Mouse (Mus musculus) kidney, postnatal 0 days (tissue): ENCODE measurements around the gene Smim5. TPM values are rescaled to one million over a fixed set of nuclear protein-coding genes. Genes with fewer than 3 reads are reported as not detected.

Experiments
- ATAC-seq: fragments of 200-750 bp; cut with Nextera tagmentation; replicated peaks from 2 replicates; pipeline ENCODE4 v1.8.0; 2017; ENCODE audit warnings: low read depth, moderate number of reproducible peaks, moderate TSS enrichment, moderate library complexity; ENCODE audit not compliant: low FRiP score
- DNase-seq: peaks from one replicate; pipeline ENCODE4 v3.0.0-alpha.2; 2016; ENCODE audit warnings: low spot score
- H3K27ac ChIP-seq: fragments of 300-500 bp; sonication (generic); 2 replicates; pipeline ENCODE4 v1.5.1; 2014; ENCODE audit warnings: mild to moderate bottlenecking
- H3K27me3 ChIP-seq: fragments of 300-500 bp; sonication (generic); 2 replicates; pipeline ENCODE4 v1.6.1; 2014; ENCODE audit warnings: low read length, mixed read lengths; ENCODE audit not compliant: insufficient read depth
- H3K36me3 ChIP-seq: fragments of 300-500 bp; sonication (generic); 2 replicates; pipeline ENCODE4 v1.6.1; 2014; ENCODE audit warnings: low read length, mixed read lengths; ENCODE audit not compliant: insufficient read depth
- H3K4me1 ChIP-seq: fragments of 300-500 bp; sonication (generic); replicated peaks from 2 replicates; pipeline ENCODE4 v1.6.1; 2014; ENCODE audit warnings: antibody characterized with exemption, low read length, mixed read lengths; ENCODE audit not compliant: insufficient read depth
- H3K4me2 ChIP-seq: fragments of 300-500 bp; sonication (generic); 2 replicates; pipeline ENCODE4 v1.6.1; 2014; ENCODE audit warnings: mild to moderate bottlenecking, low read length, moderate library complexity, mixed read lengths
- H3K4me3 ChIP-seq: fragments of 300-500 bp; sonication (generic); replicated peaks from 2 replicates; pipeline ENCODE4 v1.5.1; 2014; ENCODE audit warnings: low read depth, low read length
- H3K9ac ChIP-seq: fragments of 300-500 bp; sonication (generic); 2 replicates; pipeline ENCODE4 v1.6.1; 2014; ENCODE audit warnings: low read depth, low read length
- H3K9me3 ChIP-seq: fragments of 300-500 bp; sonication (generic); replicated peaks from 2 replicates; pipeline ENCODE4 v1.6.1; 2016; ENCODE audit warnings: low read length, inconsistent platforms, mixed read lengths
- CTCF ChIP-seq: IDR thresholded peaks from 2 replicates; pipeline ENCODE4 v1.5.1; 2016; ENCODE audit warnings: antibody characterized with exemption, low read depth, mild to moderate bottlenecking, moderate library complexity
- WGBS: fragments of 180-500 bp; shearing (Covaris S2); extraction: QIAGEN DNeasy Blood & Tissue Kit; methylation state at CpG from one replicate; pipeline ENCODE4 v1.1.7; 2014; 5-methylcytosine and 5-hydroxymethylcytosine counted together
- polyA plus RNA-seq: library from polyadenylated mRNA; unstranded; fragments of >200 nt; fragmentation: Nextera tagmentation; extraction: Ambion mirVana; gene quantifications from 2 replicates; pipeline ENCODE4 v1.2.1, GENCODE M21; 2015

The Smim5 gene
- polyA plus RNA-seq, 1 experiment from 2014 or later: 12.1 TPM

DNA sequence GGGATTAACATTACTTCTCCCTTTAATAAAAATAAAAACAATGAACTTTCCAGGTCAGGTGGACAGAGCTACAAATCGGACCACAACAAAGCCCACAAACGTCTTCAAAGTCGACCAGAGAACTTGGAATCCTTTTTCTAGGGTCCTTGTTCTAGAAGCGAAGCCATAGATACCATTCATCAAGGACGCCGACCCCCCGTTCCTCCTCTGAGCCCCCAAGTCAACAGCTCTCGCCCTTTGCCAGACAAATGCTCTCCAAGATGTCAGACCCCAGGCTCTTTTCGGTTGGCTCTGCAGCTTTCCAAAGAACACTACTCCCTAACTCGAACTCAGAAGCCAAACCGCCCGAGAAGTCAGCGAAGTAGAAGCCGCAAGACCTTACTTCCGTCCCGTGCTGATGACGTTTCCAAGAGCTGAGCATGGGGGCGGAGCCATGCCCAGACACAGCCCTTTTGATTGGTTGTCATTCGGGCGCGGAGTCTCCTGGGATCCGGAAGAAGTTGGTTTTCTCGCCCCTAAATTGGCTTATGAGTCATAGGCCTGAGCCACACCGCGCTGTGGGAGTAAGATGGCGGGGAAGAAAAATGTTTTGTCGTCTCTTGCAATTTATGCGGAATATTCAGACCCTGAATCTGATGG, 33.5 kb downstream of the Smim5 start, which contains the start of the genes Sap30bp and Recql5:
TSS of gene Sap30bp (plus strand) at position 175 of the 639 bp plus-strand sequence.
TSS of gene Recql5 (minus strand) at position 370 of the 639 bp plus-strand sequence.
- peaks cover 17% of the 10 kb centered on the region for H3K4me1 ChIP-seq
- no peak for TF ChIP-seq CTCF
- DNase-seq: peak; percentile 99
- H3K9ac ChIP-seq: peak within 1 kb of the TSS; percentile 73
- WGBS: under 1% methylated on average over 28 of the region's 28 CpGs
- no peaks in the 10 kb centered on the region for H3K27me3 ChIP-seq
- H3K4me3 ChIP-seq: peak within 1 kb of the TSS; percentile 83
- H3K9me3 ChIP-seq: no peaks in the 10 kb centered on the region
- H3K36me3 ChIP-seq: peaks cover under 1% of the 10 kb centered on the region; the same call in 1 of the 2 replicates
- peak; percentile 99 for ATAC-seq
- no peak within 1 kb of the TSS for H3K27ac ChIP-seq
- peak within 1 kb of the TSS; percentile 81 for H3K4me2 ChIP-seq

DNA sequence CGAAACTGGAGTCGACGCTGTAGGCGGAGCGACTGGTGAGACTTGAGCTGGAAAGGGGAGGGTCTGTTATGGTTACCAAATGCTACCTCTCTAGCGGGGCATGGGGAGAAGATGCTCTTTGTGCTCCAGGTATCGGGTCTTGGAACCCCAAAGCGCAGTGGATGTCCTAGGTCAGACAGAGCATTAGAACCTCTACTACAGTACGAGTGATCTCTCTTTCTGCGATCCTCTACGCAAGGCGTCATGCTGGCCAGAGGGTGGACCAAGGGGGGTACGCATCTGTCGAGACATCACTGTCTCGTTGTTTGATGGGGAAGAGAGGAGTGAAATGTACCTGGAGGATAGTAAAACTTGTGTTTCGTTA, 34.0 kb downstream of the Smim5 start:
- H3K27ac ChIP-seq: no peak overlapping the region
- peaks cover 17% of the 10 kb centered on the region for H3K4me1 ChIP-seq
- H3K27me3 ChIP-seq: no peaks in the 10 kb centered on the region
- DNase-seq (no peak), ATAC-seq (0 out of 2 replicates have a peak, but pooled peaks have one; percentile 38)
- H3K4me3 ChIP-seq: peak overlapping the region; percentile 83
- peak overlapping the region; percentile 73 for H3K9ac ChIP-seq
- H3K36me3 ChIP-seq: 0 out of 2 replicates have a peak, but pooled peaks cover under 1% of the 10 kb centered on the region
- H3K9me3 ChIP-seq: no peaks in the 10 kb centered on the region
- no peak for TF ChIP-seq CTCF
- under 1% methylated on average over 16 of the region's 16 CpGs for WGBS
- peak overlapping the region; percentile 58 for H3K4me2 ChIP-seq

DNA sequence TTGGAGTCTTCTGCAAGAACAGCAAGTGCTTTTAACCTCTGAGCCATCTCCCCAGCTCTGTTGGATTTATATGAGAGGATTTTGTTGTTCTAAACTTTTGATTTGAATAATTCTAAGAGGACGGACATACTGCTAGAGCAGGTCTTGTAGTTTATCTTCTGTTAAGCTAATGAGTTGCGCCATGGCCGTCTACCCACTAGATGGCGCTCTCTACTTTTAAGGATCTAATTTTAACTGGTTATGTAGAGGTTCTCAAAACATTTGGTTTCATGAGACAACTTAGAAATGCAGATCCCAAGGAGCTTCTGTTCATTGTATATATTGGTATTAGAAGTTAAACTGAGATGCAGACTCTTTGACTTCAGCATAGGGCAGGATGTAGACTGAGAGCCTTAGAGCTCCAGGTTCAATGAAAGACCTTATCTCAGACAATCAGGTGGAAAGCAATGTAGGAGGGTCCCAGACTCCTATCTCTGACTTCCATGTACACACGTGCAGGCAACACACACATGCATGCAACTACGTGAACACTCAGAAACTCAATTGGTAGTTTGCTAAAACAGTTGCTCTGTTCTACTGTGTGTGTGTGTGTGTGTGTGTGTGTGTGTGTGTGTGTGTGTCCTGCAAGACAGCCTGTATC, 40.0 kb downstream of the Smim5 start:
- H3K36me3 ChIP-seq: peaks cover 21% of the 10 kb centered on the region; the same call in 1 of the 2 replicates
- peak; percentile 86 for TF ChIP-seq CTCF
- H3K4me1 ChIP-seq: 0 out of 2 replicates have a peak, but pooled peaks cover under 1% of the 10 kb centered on the region
- H3K9ac ChIP-seq: no peak overlapping the region
- H3K27ac ChIP-seq: no peak overlapping the region
- ATAC-seq (no peak), DNase-seq (peak; percentile 88)
- no peak overlapping the region for H3K4me3 ChIP-seq
- no peaks in the 10 kb centered on the region for H3K9me3 ChIP-seq
- 39% methylated on average over 6 of the region's 6 CpGs for WGBS
- H3K4me2 ChIP-seq: no peak overlapping the region
- H3K27me3 ChIP-seq: no peaks in the 10 kb centered on the region

DNA sequence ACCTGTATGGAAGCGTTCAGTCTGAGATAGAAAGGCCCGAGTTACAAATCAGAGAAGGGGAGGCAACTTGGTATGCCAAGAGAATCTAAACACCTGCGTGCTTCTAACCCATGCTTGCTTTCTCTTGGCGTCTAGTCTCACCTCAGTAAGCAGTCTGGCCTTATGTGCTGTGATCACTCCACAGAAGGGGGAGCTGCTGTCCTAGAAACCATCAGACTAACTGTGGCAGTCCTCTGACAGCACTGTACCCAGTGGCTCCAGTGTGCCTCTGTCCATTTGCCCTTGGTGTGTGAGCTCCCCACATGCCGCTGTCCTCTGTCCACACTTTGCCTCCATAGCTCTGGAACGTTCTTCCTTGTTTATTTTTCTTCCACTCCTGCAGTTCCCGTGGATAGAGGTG, 42.2 kb downstream of the Smim5 start:
- WGBS: 75% methylated on average over 7 of the region's 7 CpGs
- Histone ChIP-seq H3K36me3 (peaks cover 34% of the 10 kb centered on the region), H3K9ac (no peak overlapping the region), H3K4me1 (no peaks in the 10 kb centered on the region), H3K4me2 (no peak overlapping the region), H3K27ac (no peak overlapping the region), H3K9me3 (no peaks in the 10 kb centered on the region), H3K4me3 (no peak overlapping the region), H3K27me3 (no peaks in the 10 kb centered on the region)
- DNase-seq: no peak
- ATAC-seq: no peak
- TF ChIP-seq CTCF: peak; percentile 23; the same call in 1 of the 2 replicates

DNA sequence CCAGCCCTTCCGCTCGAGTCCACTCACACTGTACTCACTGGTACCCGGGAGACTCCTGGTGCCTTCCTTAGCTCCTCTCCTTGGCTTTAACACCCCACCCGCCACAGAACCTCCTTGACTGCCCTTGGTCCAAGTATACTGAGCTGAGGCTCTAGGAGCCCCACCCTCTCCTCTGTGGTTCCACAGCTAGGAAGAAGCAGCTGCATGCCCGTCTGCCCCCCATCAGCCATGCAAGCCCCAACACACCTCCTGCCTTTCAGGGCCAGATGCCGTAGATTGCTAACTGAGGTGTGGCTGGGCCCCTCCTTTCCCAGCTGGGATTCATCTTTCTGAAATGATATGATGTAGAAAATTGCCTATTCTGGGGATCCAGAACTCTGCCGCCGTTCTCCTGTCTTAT, 45.5 kb downstream of the Smim5 start:
- Histone ChIP-seq H3K4me1 (no peaks in the 10 kb centered on the region), H3K36me3 (peaks cover 42% of the 10 kb centered on the region), H3K27me3 (no peaks in the 10 kb centered on the region), H3K9ac (no peak overlapping the region), H3K4me3 (no peak overlapping the region), H3K27ac (no peak overlapping the region), H3K4me2 (no peak overlapping the region), H3K9me3 (no peaks in the 10 kb centered on the region)
- ATAC-seq (no peak), DNase-seq (no peak)
- WGBS: 93% methylated on average over 8 of the region's 8 CpGs
- no peak for TF ChIP-seq CTCF

DNA sequence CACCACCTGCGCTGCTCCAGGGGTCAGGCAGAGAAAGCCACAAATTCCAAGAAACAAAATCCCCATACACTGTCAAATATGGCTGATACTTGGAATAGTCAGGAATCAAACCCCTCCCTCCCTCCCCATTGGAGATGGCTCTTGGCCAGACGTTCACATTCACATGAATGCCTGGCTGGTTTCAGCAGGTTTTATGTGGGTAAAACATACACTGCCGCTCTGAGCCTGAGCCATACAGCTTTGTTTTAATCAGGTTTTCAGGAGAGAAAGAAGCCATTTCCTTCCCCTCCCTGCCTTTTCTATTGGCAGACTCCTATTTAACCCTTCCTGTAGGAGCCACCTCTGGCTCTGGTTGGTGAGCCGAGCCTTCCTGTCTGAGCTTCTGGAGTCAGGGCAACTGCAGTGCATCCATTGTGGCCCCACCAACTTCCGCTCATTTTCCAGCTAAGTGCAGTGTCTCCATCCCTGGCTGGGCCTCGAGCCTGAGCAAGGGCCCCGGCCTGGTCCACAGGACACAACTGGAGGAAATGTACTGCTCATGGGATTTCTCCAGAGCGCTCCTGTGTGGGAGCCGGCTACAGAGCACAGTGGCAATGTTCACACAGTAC, 46.6 kb downstream of the Smim5 start:
- Histone ChIP-seq H3K4me2 (no peak overlapping the region), H3K4me1 (no peaks in the 10 kb centered on the region), H3K4me3 (no peak overlapping the region), H3K9me3 (no peaks in the 10 kb centered on the region), H3K27me3 (no peaks in the 10 kb centered on the region), H3K9ac (no peak overlapping the region), H3K36me3 (peaks cover 42% of the 10 kb centered on the region), H3K27ac (0 out of 2 replicates have a peak overlapping the region, but pooled peaks have one; percentile 19)
- 80% methylated on average over 9 of the region's 9 CpGs for WGBS
- DNase-seq: no peak
- no peak for TF ChIP-seq CTCF
- no peak for ATAC-seq
